Mouse (Mus musculus) kidney, postnatal 10 days (tissue): ENCODE data around the gene Rac2.
A peak's percentile ranks its signal among the peaks of the same experiment; 100 is the strongest.

ENCODE experiments used
- DNase-seq: peaks from one replicate; pipeline ENCODE4 v3.0.0; 2021; ENCODE audit warnings: mixed read lengths

Rac2 gene

DNA sequence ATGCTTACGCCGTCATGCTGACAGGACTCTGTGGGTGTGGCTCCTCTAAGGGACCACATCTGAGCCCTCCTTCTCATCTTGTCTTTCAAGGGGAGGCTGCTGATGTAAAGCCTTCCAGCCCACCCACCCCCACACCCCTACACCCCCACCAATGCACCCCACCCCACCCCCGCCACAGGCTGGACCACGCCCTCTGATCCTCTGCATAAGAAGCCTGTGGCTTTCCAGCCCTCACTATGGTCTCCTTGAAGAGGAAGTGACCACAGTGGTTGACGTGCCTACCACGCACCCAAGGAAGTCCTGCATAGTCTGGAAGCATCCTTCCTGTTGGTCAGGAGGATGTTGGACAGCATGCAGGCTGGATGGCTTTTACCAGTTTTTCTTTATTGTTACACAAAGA, 56.8 kb downstream of the Rac2 start:
- no peak for DNase-seq

DNA sequence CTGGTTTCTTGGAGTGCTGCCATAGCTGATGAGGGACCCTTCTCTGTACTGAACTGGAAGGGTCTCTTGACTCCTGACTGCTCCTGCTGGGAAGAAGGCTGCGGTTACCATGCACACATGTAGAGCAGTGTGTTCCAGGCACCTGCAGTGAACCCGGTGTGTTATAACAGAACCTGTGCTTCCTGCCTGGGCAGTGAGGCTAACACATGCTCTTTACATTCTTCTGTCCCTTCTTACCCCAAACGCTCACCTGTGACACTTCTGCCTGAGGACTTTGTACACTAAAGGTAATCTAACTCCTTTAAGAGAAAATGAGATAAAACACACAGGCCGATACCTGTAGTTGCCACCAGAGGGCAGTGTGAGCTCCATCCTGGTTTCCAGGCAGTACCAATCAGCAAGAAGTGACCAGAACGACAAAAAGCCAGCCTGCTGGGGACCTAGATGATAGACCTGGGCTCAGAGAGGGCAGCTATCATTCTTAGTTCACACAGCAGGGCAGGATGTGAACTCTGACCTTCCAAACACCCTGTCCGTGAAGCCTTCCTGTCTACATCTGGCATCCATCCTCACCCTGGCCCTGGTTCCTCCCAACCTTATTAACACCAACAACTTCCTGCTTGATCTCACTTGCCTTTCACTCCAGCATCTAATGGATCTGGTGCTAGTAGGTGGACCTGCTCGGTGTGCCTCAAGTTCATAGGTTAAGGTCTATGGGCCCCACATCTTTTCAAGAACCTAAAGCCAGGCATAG, 58.0 kb downstream of the Rac2 start:
- peak; percentile 88 for DNase-seq

DNA sequence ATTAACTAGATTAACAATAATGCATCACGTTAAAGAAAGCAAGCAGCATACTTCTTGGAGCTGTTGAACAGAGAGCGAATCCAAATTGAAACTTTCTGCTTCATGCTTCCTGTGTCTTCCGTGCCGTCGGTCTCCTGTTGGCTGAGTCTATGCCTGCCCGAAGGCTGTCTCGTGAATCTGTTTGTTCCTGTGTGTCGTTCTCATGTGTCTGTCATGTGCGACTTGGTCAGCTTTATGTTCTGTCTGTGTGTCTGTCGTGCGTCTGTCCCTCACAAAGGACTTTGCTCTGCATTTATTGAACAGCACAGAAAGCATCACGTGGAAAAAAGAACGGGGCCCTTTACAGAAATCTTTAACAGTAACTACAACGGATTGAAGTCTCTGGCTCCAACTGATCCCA, 59.6 kb downstream of the Rac2 start:
- DNase-seq = no peak

DNA sequence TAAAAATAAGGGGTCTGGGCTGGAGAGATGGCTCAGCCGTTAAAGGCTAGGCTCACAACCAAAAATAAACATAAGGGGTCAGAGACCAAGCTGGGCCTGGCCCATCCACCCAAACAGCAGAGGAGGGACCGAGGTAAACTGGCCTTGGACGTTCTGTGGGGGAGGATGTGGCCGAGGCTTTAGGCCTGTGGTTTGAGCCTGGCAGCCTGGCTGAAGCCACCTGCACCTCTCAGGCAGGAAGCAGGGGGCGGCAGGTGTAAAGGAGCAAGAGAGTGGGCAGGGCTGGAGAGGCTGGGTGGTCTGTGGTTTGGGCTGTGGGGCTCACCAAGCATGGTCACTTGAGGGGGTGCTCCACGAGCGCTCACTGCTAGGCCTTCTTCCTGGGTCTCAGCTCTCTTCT, 60.6 kb downstream of the Rac2 start:
- DNase-seq = no peak

DNA sequence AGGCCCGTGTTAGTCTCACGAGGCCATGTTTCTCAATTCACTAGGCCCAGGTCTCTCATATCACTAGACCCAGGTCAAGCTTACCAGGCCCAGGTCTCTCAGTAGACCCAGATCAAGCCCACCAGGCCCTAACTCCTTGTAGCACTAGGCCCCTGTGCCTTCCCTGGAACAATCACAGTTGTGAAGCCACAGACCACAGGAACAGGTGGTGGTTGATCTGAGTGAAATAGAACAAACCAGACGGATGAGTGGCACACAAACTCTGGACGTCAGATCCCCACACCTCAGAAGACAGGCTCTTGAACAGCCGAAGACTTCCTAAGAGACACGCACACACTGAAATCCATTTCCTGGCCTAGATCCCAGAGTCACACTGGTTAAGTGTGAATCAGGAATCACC, 61.8 kb downstream of the Rac2 start:
- no peak for DNase-seq

DNA sequence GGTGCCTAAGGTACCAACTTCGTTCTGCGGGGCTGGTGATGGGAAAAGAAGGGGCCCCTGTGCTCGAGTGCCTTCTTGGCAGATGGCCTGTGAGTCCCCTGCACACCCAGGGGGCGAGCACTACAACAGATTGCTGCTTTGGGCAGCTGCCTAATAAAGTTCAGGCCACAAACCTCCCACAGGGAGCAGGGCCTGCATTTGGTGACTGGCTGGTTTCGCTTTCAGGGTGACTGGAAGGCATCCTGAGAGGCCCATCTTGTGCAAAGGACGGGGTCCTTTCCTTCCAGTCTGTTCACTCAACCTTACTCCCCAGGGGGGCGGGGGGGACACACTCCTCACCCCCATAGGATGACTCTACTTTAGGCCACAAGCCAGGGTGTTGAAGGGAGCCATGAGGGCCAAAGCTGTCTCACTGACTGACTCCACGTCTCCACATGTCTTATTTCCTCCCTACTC, 62.4 kb downstream of the Rac2 start:
- DNase-seq = no peak

DNA sequence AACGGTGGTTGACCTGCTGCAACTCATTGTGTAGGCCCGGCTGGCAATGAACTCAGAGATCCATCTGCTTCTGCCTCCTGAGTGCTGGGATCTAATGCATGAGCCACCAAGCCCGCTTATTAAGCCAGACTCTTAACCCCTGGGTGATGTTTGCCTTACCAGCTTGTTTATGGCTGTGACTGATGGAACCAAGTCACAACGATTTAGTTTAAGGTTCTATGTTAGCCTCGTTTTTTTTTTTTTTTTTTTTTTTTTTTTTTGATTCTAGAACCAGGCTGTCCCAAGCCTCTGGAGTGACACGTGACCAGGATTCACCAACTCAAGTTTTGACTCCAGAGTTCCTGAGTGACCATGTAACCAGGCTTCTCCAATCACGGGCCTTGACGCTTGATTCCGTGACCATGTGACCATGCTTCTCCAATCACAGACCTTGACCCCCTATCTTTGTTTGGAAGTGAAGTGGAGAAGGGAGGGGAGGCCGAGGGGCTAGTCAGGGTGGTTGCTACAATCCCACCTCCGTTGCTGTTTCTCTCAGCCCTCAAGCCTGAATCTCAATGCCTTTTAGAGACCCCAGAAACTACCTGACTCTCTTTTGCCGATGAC, 63.2 kb downstream of the Rac2 start:
- no peak for DNase-seq
